Mouse (Mus musculus): ENCODE results near the gene Reln. TPM values are rescaled to one million over a fixed set of nuclear protein-coding genes. Genes with fewer than 3 reads are reported as not detected.

The Reln gene
- polyA plus RNA-seq, 1 experiment from 2014 or later = 10.6 TPM

DNA sequence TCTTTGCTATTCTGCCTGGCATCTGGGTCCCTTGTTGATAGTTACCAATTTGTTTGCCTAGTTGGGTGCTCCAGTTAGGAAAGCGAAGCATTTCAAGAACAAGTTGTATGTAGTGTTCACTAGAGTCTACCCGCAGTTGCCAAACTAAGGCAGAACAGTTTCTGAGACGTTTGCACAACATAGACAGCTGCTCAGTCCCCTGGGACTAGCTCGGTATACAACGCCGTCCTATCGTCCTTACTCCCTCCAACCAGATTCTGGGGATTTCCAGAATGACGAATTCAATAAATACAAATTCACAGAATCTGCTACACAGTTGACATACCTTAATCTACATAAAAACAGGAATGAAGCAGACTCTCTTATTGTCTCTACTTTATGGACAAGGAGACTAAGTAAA lies 335.4 kb downstream of the Reln start:
- Histone ChIP-seq H3K27ac (ENCODE audit: low read depth, low read length) (no peak overlapping the region), H3K9ac (ENCODE audit: low read depth, low read length) (no peak overlapping the region), H3K4me2 (replicated peaks; ENCODE audit: low read depth, low read length) (no peak overlapping the region), H3K4me3 (ENCODE audit: low read depth, low read length) (no peak overlapping the region), H3K4me1 (replicated peaks; ENCODE audit: control insufficient read depth, insufficient read depth, low read length) (no peaks in the 10 kb centered on the region), H3K9me3 (ENCODE audit: control insufficient read depth, low read length) (no peaks in the 10 kb centered on the region), H3K27me3 (ENCODE audit: control insufficient read depth, insufficient read depth, low read length) (no peaks in the 10 kb centered on the region), H3K36me3 (ENCODE audit: control insufficient read depth, insufficient read depth, low read length) (no peaks in the 10 kb centered on the region)
- 86% methylated on average over 8 of the region's 8 CpGs for WGBS
- ATAC-seq (ENCODE audit: low FRiP score) (no peak), DNase-seq (ENCODE audit: low spot score) (no peak)

DNA sequence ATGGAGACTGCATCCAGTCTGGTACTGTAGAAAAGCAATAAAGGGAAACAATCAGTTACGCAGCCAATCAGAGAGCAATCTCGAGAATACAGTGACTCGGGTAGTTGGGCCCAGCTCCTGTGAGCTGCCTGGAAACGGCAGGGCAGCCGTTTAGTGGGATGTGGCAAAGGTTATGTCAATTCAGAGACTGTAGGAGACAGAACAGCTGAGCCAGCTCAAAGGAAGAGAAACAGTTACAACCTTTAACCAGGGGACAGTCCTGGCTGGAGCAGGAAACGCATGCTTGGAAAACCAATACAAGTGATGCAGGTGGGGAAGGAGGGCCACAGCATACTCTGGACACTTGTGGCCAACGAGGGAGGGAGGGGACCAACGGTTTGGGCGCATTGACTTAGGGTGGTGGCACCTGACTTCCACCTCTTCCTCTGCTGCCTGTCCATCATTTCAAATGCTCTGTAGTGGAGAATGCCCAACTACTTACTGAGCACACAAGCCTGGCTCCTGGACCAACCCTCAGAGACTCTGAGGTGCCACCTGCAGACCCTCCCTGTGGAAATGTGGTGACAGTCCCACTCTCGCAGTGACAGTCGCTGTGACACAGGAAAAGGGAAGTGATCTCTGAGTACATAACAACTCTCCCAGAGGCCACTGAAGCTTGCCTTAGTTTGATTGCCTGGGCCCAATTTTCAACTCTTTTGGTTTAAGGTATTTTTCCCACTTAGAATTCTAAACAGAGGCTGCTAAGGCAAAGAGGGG lies 337.0 kb downstream of the Reln start:
- H3K4me3 ChIP-seq (ENCODE audit: low read depth, low read length) = no peak overlapping the region
- H3K4me1 ChIP-seq (replicated peaks; ENCODE audit: control insufficient read depth, insufficient read depth, low read length) = no peaks in the 10 kb centered on the region
- WGBS = 68% methylated on average over 11 of the region's 11 CpGs
- no peak overlapping the region for H3K27ac ChIP-seq (ENCODE audit: low read depth, low read length)
- ATAC-seq (ENCODE audit: low FRiP score) (no peak), DNase-seq (ENCODE audit: low spot score) (no peak)
- H3K36me3 ChIP-seq (ENCODE audit: control insufficient read depth, insufficient read depth, low read length) = no peaks in the 10 kb centered on the region
- no peaks in the 10 kb centered on the region for H3K27me3 ChIP-seq (ENCODE audit: control insufficient read depth, insufficient read depth, low read length)
- H3K9me3 ChIP-seq (ENCODE audit: control insufficient read depth, low read length) = no peaks in the 10 kb centered on the region
- no peak overlapping the region for H3K4me2 ChIP-seq (replicated peaks; ENCODE audit: low read depth, low read length)
- H3K9ac ChIP-seq (ENCODE audit: low read depth, low read length) = no peak overlapping the region

DNA sequence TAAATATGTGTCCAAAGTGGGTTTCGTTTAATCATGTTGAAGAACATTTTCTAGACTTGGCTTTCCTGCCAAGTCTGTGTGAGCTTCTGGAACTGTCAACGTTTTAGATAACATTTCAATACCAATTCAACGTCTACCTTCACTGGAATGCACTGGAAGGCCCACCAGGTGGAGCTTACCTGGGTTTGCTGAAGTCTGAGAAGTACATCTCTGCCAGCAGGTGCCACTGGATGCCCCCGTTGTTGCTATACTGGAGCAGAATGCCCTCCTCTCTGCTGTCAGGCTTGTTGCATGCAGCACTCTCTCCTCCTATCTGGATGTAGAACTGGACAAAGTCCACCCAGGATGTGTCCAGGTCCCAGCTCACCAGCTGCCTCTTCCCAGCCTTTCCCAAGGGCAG lies 340.6 kb downstream of the Reln start:
- no peaks in the 10 kb centered on the region for H3K4me1 ChIP-seq (replicated peaks; ENCODE audit: control insufficient read depth, insufficient read depth, low read length)
- no peak for DNase-seq (ENCODE audit: low spot score)
- H3K27me3 ChIP-seq (ENCODE audit: control insufficient read depth, insufficient read depth, low read length) = no peaks in the 10 kb centered on the region
- H3K4me2 ChIP-seq (replicated peaks; ENCODE audit: low read depth, low read length) = no peak overlapping the region
- no peaks in the 10 kb centered on the region for H3K9me3 ChIP-seq (ENCODE audit: control insufficient read depth, low read length)
- H3K9ac ChIP-seq (ENCODE audit: low read depth, low read length) = no peak overlapping the region
- 87% methylated on average over 4 of the region's 4 CpGs for WGBS
- H3K4me3 ChIP-seq (ENCODE audit: low read depth, low read length) = no peak overlapping the region
- no peaks in the 10 kb centered on the region for H3K36me3 ChIP-seq (ENCODE audit: control insufficient read depth, insufficient read depth, low read length)
- ATAC-seq (ENCODE audit: low FRiP score) = no peak
- no peak overlapping the region for H3K27ac ChIP-seq (ENCODE audit: low read depth, low read length)

DNA sequence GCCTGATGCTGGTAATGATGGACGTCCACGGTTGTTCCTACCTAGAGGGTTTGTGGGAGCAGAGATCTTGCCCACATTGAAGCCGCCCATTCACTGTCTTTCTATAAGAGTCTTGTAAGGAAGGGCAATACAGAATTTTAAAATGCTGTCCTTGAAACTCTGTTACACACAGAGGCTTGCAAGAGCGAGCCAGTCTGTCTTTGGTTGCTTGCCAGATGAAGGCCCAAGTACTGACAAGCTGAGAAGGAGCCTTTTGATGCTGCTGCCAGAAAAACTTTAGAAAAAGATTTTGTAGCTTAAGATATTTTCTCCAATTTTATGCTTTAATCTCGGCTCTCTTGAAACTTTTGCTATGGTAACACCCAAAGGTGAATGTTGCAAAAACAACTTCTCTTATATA lies 356.8 kb downstream of the Reln start:
- ATAC-seq (ENCODE audit: low FRiP score) = no peak
- no peak for DNase-seq (ENCODE audit: low spot score)
- WGBS = 84% methylated on average over 5 of the region's 5 CpGs
- Histone ChIP-seq H3K9me3 (ENCODE audit: control insufficient read depth, low read length) (no peaks in the 10 kb centered on the region), H3K27ac (ENCODE audit: low read depth, low read length) (no peak overlapping the region), H3K4me1 (replicated peaks; ENCODE audit: control insufficient read depth, insufficient read depth, low read length) (no peaks in the 10 kb centered on the region), H3K4me3 (ENCODE audit: low read depth, low read length) (no peak overlapping the region), H3K9ac (ENCODE audit: low read depth, low read length) (no peak overlapping the region), H3K36me3 (ENCODE audit: control insufficient read depth, insufficient read depth, low read length) (no peaks in the 10 kb centered on the region), H3K4me2 (replicated peaks; ENCODE audit: low read depth, low read length) (no peak overlapping the region), H3K27me3 (ENCODE audit: control insufficient read depth, insufficient read depth, low read length) (no peaks in the 10 kb centered on the region)

DNA sequence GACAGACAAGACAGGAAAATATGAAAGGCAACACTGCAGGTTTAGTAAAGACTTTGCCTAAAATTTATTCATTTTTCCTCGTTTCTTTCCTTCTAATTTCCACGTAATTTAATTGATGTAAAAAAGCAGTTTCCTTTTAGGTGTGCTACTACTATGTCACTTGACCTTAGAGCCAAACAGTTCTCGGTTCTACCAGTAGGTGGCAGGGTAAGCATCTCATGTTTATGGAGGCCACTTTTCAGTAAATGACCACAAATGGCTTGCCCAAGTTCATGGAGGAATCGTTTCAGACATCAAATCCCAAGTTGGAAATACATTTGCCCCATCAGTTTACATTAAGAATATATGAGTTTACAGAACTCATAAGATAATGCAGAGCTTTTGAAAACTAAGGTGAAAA lies 358.2 kb downstream of the Reln start:
- no peaks in the 10 kb centered on the region for H3K27me3 ChIP-seq (ENCODE audit: control insufficient read depth, insufficient read depth, low read length)
- H3K9ac ChIP-seq (ENCODE audit: low read depth, low read length) = no peak overlapping the region
- H3K36me3 ChIP-seq (ENCODE audit: control insufficient read depth, insufficient read depth, low read length) = no peaks in the 10 kb centered on the region
- H3K4me2 ChIP-seq (replicated peaks; ENCODE audit: low read depth, low read length) = no peak overlapping the region
- no peaks in the 10 kb centered on the region for H3K4me1 ChIP-seq (replicated peaks; ENCODE audit: control insufficient read depth, insufficient read depth, low read length)
- H3K4me3 ChIP-seq (ENCODE audit: low read depth, low read length) = no peak overlapping the region
- peak; percentile 67 for DNase-seq (ENCODE audit: low spot score)
- H3K27ac ChIP-seq (ENCODE audit: low read depth, low read length) = no peak overlapping the region
- 59% methylated on average over 4 of the region's 4 CpGs for WGBS
- no peak for ATAC-seq (ENCODE audit: low FRiP score)
- no peaks in the 10 kb centered on the region for H3K9me3 ChIP-seq (ENCODE audit: control insufficient read depth, low read length)

DNA sequence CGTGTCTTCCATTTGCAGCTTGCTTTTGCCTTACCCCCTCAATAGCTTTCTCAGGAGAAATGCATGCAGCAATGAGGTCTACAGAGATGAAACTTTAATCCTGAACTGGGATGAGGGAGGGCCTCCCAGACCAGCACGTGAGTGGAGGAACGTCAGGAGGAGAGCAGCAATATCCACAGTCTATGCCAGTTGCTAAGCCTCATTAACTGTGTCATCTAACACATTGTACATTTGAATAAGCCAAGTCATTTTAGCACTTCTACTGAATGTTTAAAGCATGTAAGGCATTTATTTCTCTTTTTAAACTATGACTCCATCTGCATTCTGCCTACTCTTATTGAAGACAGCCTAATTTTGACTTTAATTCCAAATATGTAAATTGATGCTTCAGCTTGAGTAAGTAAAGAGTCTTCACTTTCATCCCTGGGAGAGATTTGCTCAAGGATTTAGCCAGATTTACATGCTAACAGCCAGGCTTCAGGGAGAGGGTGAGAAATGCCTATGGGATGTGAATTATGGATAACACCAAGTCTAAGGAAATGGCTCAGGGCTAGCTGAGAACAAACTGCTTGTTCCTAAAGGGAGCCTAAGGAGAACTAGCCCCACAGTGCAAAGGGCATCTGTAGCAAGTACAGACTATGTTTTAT lies 361.4 kb downstream of the Reln start:
- H3K9ac ChIP-seq (ENCODE audit: low read depth, low read length) = no peak overlapping the region
- ATAC-seq (ENCODE audit: low FRiP score) = no peak
- DNase-seq (ENCODE audit: low spot score) = no peak
- no peaks in the 10 kb centered on the region for H3K27me3 ChIP-seq (ENCODE audit: control insufficient read depth, insufficient read depth, low read length)
- H3K36me3 ChIP-seq (ENCODE audit: control insufficient read depth, insufficient read depth, low read length) = no peaks in the 10 kb centered on the region
- no peak overlapping the region for H3K4me3 ChIP-seq (ENCODE audit: low read depth, low read length)
- H3K4me2 ChIP-seq (replicated peaks; ENCODE audit: low read depth, low read length) = no peak overlapping the region
- no peaks in the 10 kb centered on the region for H3K9me3 ChIP-seq (ENCODE audit: control insufficient read depth, low read length)
- no peak overlapping the region for H3K27ac ChIP-seq (ENCODE audit: low read depth, low read length)
- H3K4me1 ChIP-seq (replicated peaks; ENCODE audit: control insufficient read depth, insufficient read depth, low read length) = no peaks in the 10 kb centered on the region; the same call in 1 of the 2 replicates
- 88% methylated on average over 3 of the region's 3 CpGs for WGBS

DNA sequence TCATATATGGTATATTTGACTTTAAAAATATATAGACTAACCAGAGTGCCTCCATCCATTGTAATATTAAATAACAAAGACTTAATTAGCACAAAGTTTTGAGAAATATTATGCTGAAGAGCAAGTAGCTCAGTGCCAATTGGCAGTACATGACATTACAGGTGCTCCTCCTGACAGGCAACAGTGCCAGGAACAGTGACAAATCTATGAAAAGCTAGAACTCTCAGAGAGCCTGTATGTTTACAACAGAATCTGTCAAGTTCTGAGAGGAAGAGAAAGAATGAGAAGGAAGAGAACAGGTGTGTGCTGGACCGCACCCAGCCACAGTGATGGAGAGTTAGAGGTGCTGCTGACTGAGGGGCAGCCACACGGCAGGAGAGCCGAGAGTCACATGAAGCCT lies 363.3 kb downstream of the Reln start:
- Histone ChIP-seq H3K27me3 (ENCODE audit: control insufficient read depth, insufficient read depth, low read length) (no peaks in the 10 kb centered on the region), H3K4me3 (ENCODE audit: low read depth, low read length) (no peak overlapping the region), H3K4me2 (replicated peaks; ENCODE audit: low read depth, low read length) (no peak overlapping the region), H3K36me3 (ENCODE audit: control insufficient read depth, insufficient read depth, low read length) (no peaks in the 10 kb centered on the region), H3K9ac (ENCODE audit: low read depth, low read length) (no peak overlapping the region), H3K9me3 (ENCODE audit: control insufficient read depth, low read length) (no peaks in the 10 kb centered on the region), H3K27ac (ENCODE audit: low read depth, low read length) (no peak overlapping the region), H3K4me1 (replicated peaks; ENCODE audit: control insufficient read depth, insufficient read depth, low read length) (no peaks in the 10 kb centered on the region; the same call in 1 of the 2 replicates)
- no peak for ATAC-seq (ENCODE audit: low FRiP score)
- 90% methylated on average over 3 of the region's 3 CpGs for WGBS
- DNase-seq (ENCODE audit: low spot score) = no peak

DNA sequence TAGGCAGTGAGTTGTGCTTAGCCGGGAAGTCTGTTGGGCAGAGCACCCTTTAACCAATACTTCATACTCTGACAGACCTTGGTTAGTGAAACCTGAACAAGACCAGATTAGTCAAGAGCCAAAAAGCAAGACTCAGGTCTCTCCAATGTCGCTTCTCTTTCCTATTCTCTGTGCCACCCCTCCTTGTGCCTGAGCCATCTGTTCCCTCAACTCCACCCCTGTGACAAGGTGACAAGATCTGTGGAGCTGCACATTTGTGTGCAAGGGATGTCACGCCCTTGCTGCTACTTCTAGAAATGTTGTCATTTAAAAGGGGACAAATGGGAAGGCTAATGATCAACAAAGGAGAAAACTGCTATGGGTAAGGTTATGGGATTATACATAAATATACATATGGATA lies 364.0 kb downstream of the Reln start:
- Histone ChIP-seq H3K4me2 (replicated peaks; ENCODE audit: low read depth, low read length) (no peak overlapping the region), H3K9me3 (ENCODE audit: control insufficient read depth, low read length) (no peaks in the 10 kb centered on the region), H3K4me3 (ENCODE audit: low read depth, low read length) (no peak overlapping the region), H3K27ac (ENCODE audit: low read depth, low read length) (no peak overlapping the region), H3K36me3 (ENCODE audit: control insufficient read depth, insufficient read depth, low read length) (no peaks in the 10 kb centered on the region), H3K9ac (ENCODE audit: low read depth, low read length) (no peak overlapping the region), H3K27me3 (ENCODE audit: control insufficient read depth, insufficient read depth, low read length) (no peaks in the 10 kb centered on the region), H3K4me1 (replicated peaks; ENCODE audit: control insufficient read depth, insufficient read depth, low read length) (no peaks in the 10 kb centered on the region; the same call in 1 of the 2 replicates)
- no peak for ATAC-seq (ENCODE audit: low FRiP score)
- WGBS = 78% methylated on average over 3 of the region's 3 CpGs
- DNase-seq (ENCODE audit: low spot score) = no peak

All from hindbrain, embryonic 11.5 days (tissue).